17 mouse cellular contexts compared by ENCODE assay signal in genomic region chr15:52961491-52961890, GRCm38 (mm10).
DNase-seq lines count a peak whose midpoint lies in the region; ATAC-seq lines count a peak whose summit lies in the region.
"Had no signal": no experiment of that assay in that cellular context is flagged by ENCODE, and none has a peak within 500 bp of the region (broad histone marks: within the 10 kb centered on the region; RNA-seq: fewer than 3 reads in every experiment).

No protein-coding gene starts in this region.

- DNase-seq in gastrocnemius, postnatal 25 days, result peak; percentile 7
- DNase-seq in gastrocnemius, postnatal 36 days, result no peak
- DNase-seq in heart, postnatal 10 days, result peak; percentile 17 to 19
- DNase-seq in adipocyte (ENCODE audit: low spot score), result peak; percentile 18
- peak; percentile 74 for DNase-seq in skeletal muscle tissue, adult 2 months (ENCODE audit: low read depth, low spot score)
- no peak for DNase-seq in spleen, adult 18-20 months
- DNase-seq: adrenal gland, postnatal 10 days; cerebellum, adult 11 months; cerebellum, adult 9-11 months; cerebellum, postnatal 36 days; gastrocnemius, postnatal 10 days; kidney, adult 2 months had no signal

- H3K36me3 ChIP-seq in heart, embryonic 11.5 days (ENCODE audit: control insufficient read depth, insufficient read depth, low read length), result no peaks in the 10 kb centered on the region
- H3K36me3 ChIP-seq: embryonic facial prominence, embryonic 15.5 days; forebrain, embryonic 15.5 days; hindbrain, embryonic 15.5 days had no signal

- H3K9me3 ChIP-seq in heart, embryonic 11.5 days (replicated peaks; ENCODE audit: control insufficient read depth, low read length), result no peaks in the 10 kb centered on the region
- H3K9me3 ChIP-seq: embryonic facial prominence, embryonic 15.5 days; forebrain, embryonic 15.5 days; hindbrain, embryonic 15.5 days had no signal

- no peak overlapping the region for H3K4me2 ChIP-seq in heart, embryonic 11.5 days
- H3K4me2 ChIP-seq: embryonic facial prominence, embryonic 15.5 days; forebrain, embryonic 15.5 days; hindbrain, embryonic 15.5 days had no signal

- H3K9ac ChIP-seq in heart, embryonic 11.5 days (ENCODE audit: low read depth, low read length), result no peak overlapping the region
- H3K9ac ChIP-seq: embryonic facial prominence, embryonic 15.5 days; forebrain, embryonic 15.5 days; hindbrain, embryonic 15.5 days had no signal

- no peak overlapping the region for H3K4me3 ChIP-seq in heart, embryonic 11.5 days (ENCODE audit: low read depth, low read length)
- H3K4me3 ChIP-seq: embryonic facial prominence, embryonic 15.5 days; forebrain, embryonic 15.5 days; hindbrain, embryonic 15.5 days had no signal

- no peak for ATAC-seq in heart, embryonic 11.5 days (replicated peaks; ENCODE audit: insufficient number of reproducible peaks, low FRiP score, low TSS enrichment)
- ATAC-seq: forebrain, embryonic 15.5 days; intestine, embryonic 16.5 days had no signal

- no peaks in the 10 kb centered on the region for H3K27me3 ChIP-seq in heart, embryonic 11.5 days (ENCODE audit: control insufficient read depth, insufficient read depth, low read length)
- H3K27me3 ChIP-seq: embryonic facial prominence, embryonic 15.5 days; forebrain, embryonic 15.5 days; hindbrain, embryonic 15.5 days had no signal

- intact Hi-C loops in gastrocnemius, postnatal 36 days (cut with DNase I), result no loop called here
- intact Hi-C loops in heart, postnatal 10 days (cut with DNase I), result no loop called here

- no peak overlapping the region for H3K27ac ChIP-seq in heart, embryonic 11.5 days (ENCODE audit: low read depth, low read length)
- H3K27ac ChIP-seq: embryonic facial prominence, embryonic 15.5 days; forebrain, embryonic 15.5 days; hindbrain, embryonic 15.5 days had no signal

- WGBS in heart, embryonic 11.5 days (ENCODE audit: insufficient replicate concordance), result 75% methylated on average over 3 of the region's 3 CpGs

- H3K4me1 ChIP-seq in heart, embryonic 11.5 days (ENCODE audit: control insufficient read depth, insufficient read depth, low read length), result no peaks in the 10 kb centered on the region
- H3K4me1 ChIP-seq: embryonic facial prominence, embryonic 15.5 days; forebrain, embryonic 15.5 days; hindbrain, embryonic 15.5 days had no signal

Comparison
In these comparisons a context has a peak if more than half of its experiments do, and no peak if none do; other contexts are left out.
1. DNase-seq: peak in gastrocnemius, postnatal 25 days (single experiment), heart, postnatal 10 days (2 of 2), adipocyte (single experiment) and skeletal muscle tissue, adult 2 months (single experiment); none in gastrocnemius, postnatal 36 days (0 of 2) and spleen, adult 18-20 months (0 of 2).